Mouse (Mus musculus) heart, embryonic 12.5 days (tissue): ENCODE measurements around the gene Gstm5. TPM values are rescaled to one million over a fixed set of nuclear protein-coding genes. Genes with fewer than 3 reads are reported as not detected.
A peak's percentile ranks its signal among the peaks of the same experiment; 100 is the strongest.
"Not testable (repeated sequence)": the region's sequence is repeated elsewhere in the genome, so short reads cannot be mapped to it uniquely, and the experiment has no call there.

Source experiments
- ATAC-seq: fragments of 200-750 bp; cut with Nextera tagmentation; 2 replicates; pipeline ENCODE4 v1.8.0; 2017; ENCODE audit warnings: moderate TSS enrichment, moderate library complexity; ENCODE audit not compliant: insufficient number of reproducible peaks, low FRiP score
- H3K27ac ChIP-seq: fragments of 300-500 bp; sonication (generic); 2 replicates; pipeline ENCODE4 v1.5.1; 2016; ENCODE audit warnings: mild to moderate bottlenecking, moderate library complexity; ENCODE audit not compliant: poor library complexity, severe bottlenecking
- H3K27me3 ChIP-seq: fragments of 300-500 bp; sonication (generic); replicated peaks from 2 replicates; pipeline ENCODE4 v1.6.1; 2016; ENCODE audit warnings: mild to moderate bottlenecking, moderate library complexity
- H3K36me3 ChIP-seq: fragments of 300-500 bp; sonication (generic); 2 replicates; pipeline ENCODE4 v1.6.1; 2016; ENCODE audit warnings: mild to moderate bottlenecking, moderate library complexity
- H3K4me1 ChIP-seq: fragments of 300-500 bp; sonication (generic); replicated peaks from 2 replicates; pipeline ENCODE4 v1.6.1; 2016; ENCODE audit warnings: mild to moderate bottlenecking
- H3K4me2 ChIP-seq: fragments of 300-500 bp; sonication (generic); 2 replicates; pipeline ENCODE4 v1.6.1; 2016; ENCODE audit warnings: mild to moderate bottlenecking, moderate library complexity
- H3K4me3 ChIP-seq: fragments of 300-500 bp; sonication (generic); 2 replicates; pipeline ENCODE4 v1.5.1; 2016; ENCODE audit warnings: mild to moderate bottlenecking
- H3K9ac ChIP-seq: fragments of 300-500 bp; sonication (generic); 2 replicates; pipeline ENCODE4 v1.6.1; 2016; ENCODE audit warnings: mild to moderate bottlenecking, moderate library complexity
- H3K9me3 ChIP-seq: fragments of 300-500 bp; sonication (generic); replicated peaks from 2 replicates; pipeline ENCODE4 v1.6.1; 2016; ENCODE audit warnings: mild to moderate bottlenecking, moderate library complexity
- WGBS: fragments of 180-500 bp; shearing (Covaris S2); methylation state at CpG from one replicate; pipeline ENCODE4 v1.1.7; 2016; 5-methylcytosine and 5-hydroxymethylcytosine counted together
- polyA plus RNA-seq: library from polyadenylated mRNA; unstranded; fragments of >200 nt; fragmentation: Nextera tagmentation; extraction: Ambion mirVana; gene quantifications from 2 replicates; pipeline ENCODE4 v1.2.1, GENCODE M21; 2016

Gene Gstm5
- polyA plus RNA-seq, 1 experiment from 2014 or later: 118 TPM

- H3K27ac ChIP-seq: no peak overlapping the region
- no peak overlapping the region; the same call in 1 of the 2 replicates for H3K4me2 ChIP-seq
- WGBS: 38% methylated on average over 6 of the region's 6 CpGs
- H3K36me3 ChIP-seq: no peaks in the 10 kb centered on the region
- H3K4me1 ChIP-seq: 0 out of 2 replicates have a peak, but pooled peaks cover 6% of the 10 kb centered on the region
- H3K9me3 ChIP-seq: no peaks in the 10 kb centered on the region
- H3K27me3 ChIP-seq: 0 out of 2 replicates have a peak, but pooled peaks cover 5% of the 10 kb centered on the region
- H3K9ac ChIP-seq: no peak overlapping the region
- ATAC-seq: no peak
- no peak overlapping the region for H3K4me3 ChIP-seq
These were observed 38.0 kb upstream of the Gstm5 start for GRCm38 (mm10) chr3:107857646-107858045.

DNA sequence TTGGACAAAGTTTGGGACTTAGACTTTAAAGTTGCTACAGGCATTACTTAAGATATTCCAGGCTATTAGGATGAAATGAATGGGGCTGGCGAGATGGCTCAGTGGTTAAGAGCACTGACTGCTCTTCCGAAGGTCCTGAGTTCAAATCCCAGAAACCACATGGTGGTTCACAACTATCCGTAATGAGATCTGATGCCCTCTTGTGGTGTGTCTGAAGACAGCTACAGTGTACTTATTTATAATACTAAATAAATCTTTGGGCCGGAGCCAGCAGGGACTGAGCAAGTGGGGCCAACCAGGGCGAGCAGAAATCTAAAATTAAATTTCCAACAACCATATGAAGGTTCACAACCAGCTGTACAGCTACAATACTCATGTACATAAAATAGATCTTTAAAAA lies 34.1 kb upstream of the Gstm5 start:
- not testable (repeated sequence) for H3K36me3 ChIP-seq, H3K27ac ChIP-seq, H3K4me1 ChIP-seq, H3K9me3 ChIP-seq, ATAC-seq, H3K9ac ChIP-seq, H3K4me3 ChIP-seq, H3K4me2 ChIP-seq
- 0 out of 2 replicates have a peak, but pooled peaks cover 11% of the 10 kb centered on the region for H3K27me3 ChIP-seq
- WGBS: 83% methylated on average over 5 of the region's 5 CpGs

- no peak for ATAC-seq
- H3K4me2 ChIP-seq: no peak overlapping the region
- H3K4me1 ChIP-seq: 0 out of 2 replicates have a peak, but pooled peaks cover 7% of the 10 kb centered on the region
- H3K36me3 ChIP-seq: no peaks in the 10 kb centered on the region
- no peaks in the 10 kb centered on the region for H3K9me3 ChIP-seq
- no peak overlapping the region for H3K27ac ChIP-seq
- 0 out of 2 replicates have a peak, but pooled peaks cover 8% of the 10 kb centered on the region for H3K27me3 ChIP-seq
- no peak overlapping the region for H3K4me3 ChIP-seq
- 62% methylated on average over 2 of the region's 2 CpGs for WGBS
- no peak overlapping the region for H3K9ac ChIP-seq
These were observed 33.1 kb upstream of the Gstm5 start for GRCm38 (mm10) chr3:107862471-107862870.

DNA sequence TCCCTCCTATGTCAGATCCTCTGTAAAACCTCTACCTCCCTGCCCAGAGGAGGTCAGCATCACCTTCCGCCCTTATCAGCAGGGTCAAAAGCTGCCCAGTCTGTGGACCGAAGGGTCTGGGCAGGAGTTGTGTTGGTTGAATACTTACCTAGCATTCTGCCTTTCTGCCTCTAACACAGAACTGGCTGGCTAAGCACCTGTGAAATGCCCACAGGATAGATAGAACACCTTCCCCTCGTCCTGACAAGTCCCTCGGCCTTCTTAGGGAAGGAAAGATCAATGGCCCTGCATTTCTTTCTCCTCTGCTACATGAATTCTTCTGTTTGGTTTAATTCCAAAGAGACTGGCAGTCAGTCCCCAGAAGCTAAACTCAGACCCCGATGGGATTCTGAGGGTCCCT lies 32.1 kb upstream of the Gstm5 start:
- Histone ChIP-seq H3K27me3 (0 out of 2 replicates have a peak, but pooled peaks cover 10% of the 10 kb centered on the region), H3K27ac (no peak overlapping the region), H3K4me1 (0 out of 2 replicates have a peak, but pooled peaks cover 4% of the 10 kb centered on the region), H3K9ac (no peak overlapping the region), H3K9me3 (no peaks in the 10 kb centered on the region), H3K4me2 (no peak overlapping the region), H3K36me3 (no peaks in the 10 kb centered on the region), H3K4me3 (no peak overlapping the region)
- ATAC-seq: no peak
- WGBS: 78% methylated on average over 5 of the region's 5 CpGs

DNA sequence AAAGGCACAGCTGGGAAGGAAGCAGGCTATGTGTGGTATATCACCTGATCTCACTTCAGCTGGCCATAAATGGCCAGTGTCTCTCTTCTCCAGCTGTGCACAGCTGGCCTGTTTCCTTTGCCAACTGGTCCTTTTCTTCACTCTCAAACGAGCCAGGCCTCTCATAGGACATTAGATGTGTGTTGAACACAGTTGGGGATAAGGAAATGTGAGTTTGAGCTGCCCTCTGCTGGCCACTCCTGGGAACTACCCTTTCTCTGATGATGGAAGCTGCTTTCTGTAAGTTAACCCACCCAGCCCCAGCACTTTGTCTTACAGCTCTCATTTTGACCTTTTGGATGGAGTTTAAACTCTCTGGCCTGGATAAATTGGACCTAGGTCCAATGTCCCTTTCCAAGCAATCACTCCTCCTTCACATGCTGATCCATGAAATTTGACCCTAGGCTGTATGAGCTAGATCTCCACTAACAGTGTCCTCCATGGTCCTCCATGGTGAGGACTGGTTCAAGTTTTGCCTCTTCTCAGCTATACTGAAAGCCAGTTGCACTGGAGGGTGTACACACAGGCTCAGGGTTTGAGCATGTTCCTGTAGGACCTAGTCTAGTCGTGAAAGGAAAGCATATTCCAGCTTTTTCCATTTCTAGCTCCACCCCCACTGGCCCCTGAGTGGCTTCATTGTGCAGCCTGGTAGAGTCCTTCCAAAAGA lies 31.6 kb upstream of the Gstm5 start:
- Histone ChIP-seq H3K36me3 (no peaks in the 10 kb centered on the region), H3K4me2 (no peak overlapping the region), H3K27ac (no peak overlapping the region), H3K4me1 (0 out of 2 replicates have a peak, but pooled peaks cover 4% of the 10 kb centered on the region), H3K9ac (no peak overlapping the region), H3K27me3 (0 out of 2 replicates have a peak, but pooled peaks cover 15% of the 10 kb centered on the region), H3K9me3 (no peaks in the 10 kb centered on the region), H3K4me3 (no peak overlapping the region)
- peak; percentile 16; the same call in 1 of the 2 replicates for ATAC-seq
- 4% methylated on average over 2 of the region's 2 CpGs for WGBS

DNA sequence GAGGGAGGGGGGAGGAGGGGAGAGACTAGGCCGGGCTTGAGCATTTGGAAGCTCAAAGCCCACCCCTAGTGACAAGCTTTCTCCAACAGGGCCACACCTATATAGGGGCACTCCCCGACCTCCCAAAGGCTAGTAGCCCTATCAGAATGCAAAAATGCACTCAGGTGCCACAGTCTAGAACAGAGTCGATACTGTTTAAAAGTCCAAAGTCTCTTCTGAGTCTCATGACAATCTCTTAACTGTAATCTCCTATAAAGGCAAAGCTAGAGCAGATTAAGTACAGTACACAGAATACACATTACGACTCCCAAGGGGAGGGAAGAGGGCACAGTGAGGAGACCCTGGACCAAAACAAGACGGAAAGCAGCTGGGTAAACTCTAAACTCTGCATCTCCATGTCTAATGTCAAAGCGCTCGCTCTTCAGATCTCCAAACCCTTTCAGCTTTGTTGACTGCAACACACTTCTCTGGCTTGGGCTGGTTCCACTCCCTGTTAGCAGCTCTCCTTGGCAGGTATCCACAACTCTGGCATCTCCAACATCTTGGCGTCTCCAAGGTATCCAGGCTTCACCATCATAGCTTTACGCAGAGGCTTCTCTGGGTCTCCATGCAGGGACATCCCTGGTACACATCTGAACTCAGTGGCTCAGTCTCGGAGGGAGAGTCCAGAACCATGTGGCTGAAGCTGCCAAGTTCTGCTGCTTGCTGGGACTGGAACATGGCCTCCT lies 30.1 kb upstream of the Gstm5 start:
- WGBS: 61% methylated on average over 10 of the region's 10 CpGs

GRCm38 (mm10) chr3:107867086-107867485 lies 28.5 kb upstream of the Gstm5 start:
- Histone ChIP-seq H3K9me3 (no peaks in the 10 kb centered on the region), H3K9ac (no peak overlapping the region), H3K4me1 (0 out of 2 replicates have a peak, but pooled peaks cover 4% of the 10 kb centered on the region), H3K4me2 (no peak overlapping the region), H3K4me3 (no peak overlapping the region), H3K27ac (no peak overlapping the region), H3K36me3 (no peaks in the 10 kb centered on the region), H3K27me3 (0 out of 2 replicates have a peak, but pooled peaks cover 15% of the 10 kb centered on the region)
- WGBS: 4% methylated on average over 8 of the region's 8 CpGs
- no peak; the same call in 1 of the 2 replicates for ATAC-seq

More for the DNA sequence above, 30.1 kb upstream of the Gstm5 start:
- H3K27ac ChIP-seq: no peak overlapping the region
- 0 out of 2 replicates have a peak, but pooled peaks cover 4% of the 10 kb centered on the region for H3K4me1 ChIP-seq
- no peak overlapping the region for H3K4me2 ChIP-seq
- no peak for ATAC-seq
- no peak overlapping the region for H3K4me3 ChIP-seq
- H3K36me3 ChIP-seq: no peaks in the 10 kb centered on the region
- H3K27me3 ChIP-seq: 0 out of 2 replicates have a peak, but pooled peaks cover 15% of the 10 kb centered on the region
- no peaks in the 10 kb centered on the region for H3K9me3 ChIP-seq
- H3K9ac ChIP-seq: no peak overlapping the region

DNA sequence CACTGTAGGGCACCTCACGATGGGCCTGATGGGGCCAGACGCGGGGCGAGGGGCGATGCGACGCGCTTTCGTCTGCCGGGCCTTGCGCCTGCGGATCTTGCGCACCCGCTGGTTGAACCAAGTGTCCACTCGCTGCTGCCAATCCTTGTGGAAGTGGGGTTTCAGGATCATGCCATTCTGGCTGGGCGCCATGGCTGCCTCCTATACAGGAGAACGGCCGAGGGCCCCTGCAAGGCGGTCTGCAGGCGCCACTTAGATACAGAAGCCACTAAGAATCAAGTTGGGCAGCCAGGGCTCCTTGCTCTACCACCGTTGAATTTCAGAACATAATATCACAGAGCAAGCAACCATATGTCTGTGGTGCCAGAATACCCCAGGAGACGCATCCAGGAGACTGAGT lies 27.2 kb upstream of the Gstm5 start:
- ATAC-seq: no peak
- no peak overlapping the region for H3K4me3 ChIP-seq
- 86% methylated on average over 22 of the region's 22 CpGs for WGBS
- 0 out of 2 replicates have a peak, but pooled peaks cover 15% of the 10 kb centered on the region for H3K27me3 ChIP-seq
- H3K9ac ChIP-seq: no peak overlapping the region
- H3K9me3 ChIP-seq: no peaks in the 10 kb centered on the region
- no peak overlapping the region for H3K4me2 ChIP-seq
- no peak overlapping the region for H3K27ac ChIP-seq
- 0 out of 2 replicates have a peak, but pooled peaks cover 4% of the 10 kb centered on the region for H3K4me1 ChIP-seq
- H3K36me3 ChIP-seq: no peaks in the 10 kb centered on the region

GRCm38 (mm10) chr3:107869097-107869496 lies 26.5 kb upstream of the Gstm5 start:
- no peak overlapping the region for H3K27ac ChIP-seq
- no peak overlapping the region for H3K4me2 ChIP-seq
- H3K4me1 ChIP-seq: 0 out of 2 replicates have a peak, but pooled peaks cover 4% of the 10 kb centered on the region
- no peak for ATAC-seq
- H3K27me3 ChIP-seq: 0 out of 2 replicates have a peak, but pooled peaks cover 15% of the 10 kb centered on the region
- no peaks in the 10 kb centered on the region for H3K36me3 ChIP-seq
- WGBS: 54% methylated on average over 7 of the region's 7 CpGs
- no peak overlapping the region for H3K4me3 ChIP-seq
- no peaks in the 10 kb centered on the region for H3K9me3 ChIP-seq
- no peak overlapping the region for H3K9ac ChIP-seq

- no peak overlapping the region for H3K4me2 ChIP-seq
- H3K9ac ChIP-seq: no peak overlapping the region
- 70% methylated on average over 4 of the region's 4 CpGs for WGBS
- ATAC-seq: no peak
- no peak overlapping the region for H3K27ac ChIP-seq
- 0 out of 2 replicates have a peak, but pooled peaks cover 4% of the 10 kb centered on the region for H3K4me1 ChIP-seq
- H3K27me3 ChIP-seq: 0 out of 2 replicates have a peak, but pooled peaks cover 14% of the 10 kb centered on the region
- no peak overlapping the region for H3K4me3 ChIP-seq
- H3K9me3 ChIP-seq: no peaks in the 10 kb centered on the region
- H3K36me3 ChIP-seq: no peaks in the 10 kb centered on the region
These were observed 25.7 kb upstream of the Gstm5 start for GRCm38 (mm10) chr3:107869925-107870324.
